Mouse (Mus musculus): ENCODE data around the gene Plac1. TPM values are rescaled to one million over a fixed set of nuclear protein-coding genes. Genes with fewer than 3 reads are reported as not detected.
A peak's percentile ranks its signal among the peaks of the same experiment; 100 is the strongest.

The Plac1 gene
- polyA plus RNA-seq, 1 experiment from 2014 or later, result 3.6 TPM

DNA sequence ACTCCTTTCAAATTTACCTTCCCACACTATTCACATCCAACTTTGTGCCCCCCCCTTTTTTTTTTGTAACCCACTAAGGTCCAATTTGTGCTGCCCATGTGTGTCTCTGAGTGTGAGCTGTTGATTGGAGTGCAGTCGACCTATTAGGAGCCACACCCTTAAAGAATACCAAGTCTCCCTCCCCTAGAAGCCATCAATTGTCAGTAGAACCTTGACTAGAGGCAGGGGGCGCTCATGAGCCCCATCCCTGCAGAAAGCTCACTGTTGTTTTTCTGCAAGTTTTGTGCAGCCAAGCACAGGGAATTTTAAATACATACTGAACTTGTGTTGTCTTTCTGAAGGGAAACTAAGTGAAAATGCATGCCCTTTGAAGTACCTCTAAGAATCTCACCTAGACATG is 1.9 kb downstream of the Plac1 start:
- Histone ChIP-seq H3K27ac (ENCODE audit: low read depth, low read length) (no peak overlapping the region), H3K4me1 (replicated peaks; ENCODE audit: control insufficient read depth, insufficient read depth, low read length) (no peaks in the 10 kb centered on the region; the same call in 1 of the 2 replicates), H3K4me3 (ENCODE audit: low read depth, low read length) (no peak overlapping the region), H3K9ac (ENCODE audit: low read depth, low read length) (no peak overlapping the region), H3K27me3 (replicated peaks; ENCODE audit: control insufficient read depth, insufficient read depth, low read length) (no peaks in the 10 kb centered on the region), H3K4me2 (no peak overlapping the region), H3K36me3 (ENCODE audit: control insufficient read depth, insufficient read depth, low read length) (no peaks in the 10 kb centered on the region), H3K9me3 (ENCODE audit: control insufficient read depth, low read length) (no peaks in the 10 kb centered on the region)
- 8% methylated on average over 2 of the region's 2 CpGs for WGBS
- DNase-seq (ENCODE audit: low spot score), result no peak
- ATAC-seq (replicated peaks; ENCODE audit: low FRiP score), result no peak

GRCm38 (mm10) chrX:53236404-53236803 is 3.5 kb downstream of the Plac1 start:
- no peak overlapping the region for H3K27ac ChIP-seq (ENCODE audit: low read depth, low read length)
- no peaks in the 10 kb centered on the region for H3K36me3 ChIP-seq (ENCODE audit: control insufficient read depth, insufficient read depth, low read length)
- no peaks in the 10 kb centered on the region for H3K9me3 ChIP-seq (ENCODE audit: control insufficient read depth, low read length)
- H3K27me3 ChIP-seq (replicated peaks; ENCODE audit: control insufficient read depth, insufficient read depth, low read length), result no peaks in the 10 kb centered on the region
- ATAC-seq (replicated peaks; ENCODE audit: low FRiP score) (peak; percentile 77), DNase-seq (ENCODE audit: low spot score) (no peak)
- 45% methylated on average over 7 of the region's 7 CpGs for whole genome bisulfite sequencing
- no peak overlapping the region for H3K4me3 ChIP-seq (ENCODE audit: low read depth, low read length)
- no peak overlapping the region for H3K9ac ChIP-seq (ENCODE audit: low read depth, low read length)
- no peak overlapping the region for H3K4me2 ChIP-seq
- H3K4me1 ChIP-seq (replicated peaks; ENCODE audit: control insufficient read depth, insufficient read depth, low read length), result no peaks in the 10 kb centered on the region; the same call in 1 of the 2 replicates

- Histone ChIP-seq H3K27me3 (replicated peaks; ENCODE audit: control insufficient read depth, insufficient read depth, low read length) (no peaks in the 10 kb centered on the region), H3K4me3 (ENCODE audit: low read depth, low read length) (no peak overlapping the region), H3K9me3 (ENCODE audit: control insufficient read depth, low read length) (no peaks in the 10 kb centered on the region), H3K9ac (ENCODE audit: low read depth, low read length) (no peak overlapping the region), H3K4me1 (replicated peaks; ENCODE audit: control insufficient read depth, insufficient read depth, low read length) (no peaks in the 10 kb centered on the region; the same call in 1 of the 2 replicates), H3K4me2 (no peak overlapping the region), H3K27ac (ENCODE audit: low read depth, low read length) (no peak overlapping the region), H3K36me3 (ENCODE audit: control insufficient read depth, insufficient read depth, low read length) (no peaks in the 10 kb centered on the region)
- WGBS, result 48% methylated on average over 4 of the region's 4 CpGs
- DNase-seq (ENCODE audit: low spot score) (no peak), ATAC-seq (replicated peaks; ENCODE audit: low FRiP score) (no peak)
Measured at GRCm38 (mm10) chrX:53233689-53234088, 6.2 kb downstream of the Plac1 start.

- H3K27ac ChIP-seq (ENCODE audit: low read depth, low read length), result no peak overlapping the region
- ATAC-seq (replicated peaks; ENCODE audit: low FRiP score) (no peak), DNase-seq (ENCODE audit: low spot score) (no peak)
- peak overlapping the region; percentile 66 for H3K4me2 ChIP-seq
- H3K9ac ChIP-seq (ENCODE audit: low read depth, low read length), result peak overlapping the region; percentile 36; the same call in 1 of the 2 replicates
- H3K9me3 ChIP-seq (ENCODE audit: control insufficient read depth, low read length), result no peaks in the 10 kb centered on the region
- no peaks in the 10 kb centered on the region for H3K36me3 ChIP-seq (ENCODE audit: control insufficient read depth, insufficient read depth, low read length)
- H3K27me3 ChIP-seq (replicated peaks; ENCODE audit: control insufficient read depth, insufficient read depth, low read length), result no peaks in the 10 kb centered on the region
- 23% methylated on average over 13 of the region's 13 CpGs for WGBS
- peak overlapping the region; percentile 22; the same call in 1 of the 2 replicates for H3K4me3 ChIP-seq (ENCODE audit: low read depth, low read length)
- no peaks in the 10 kb centered on the region; the same call in 1 of the 2 replicates for H3K4me1 ChIP-seq (replicated peaks; ENCODE audit: control insufficient read depth, insufficient read depth, low read length)
Measured at GRCm38 (mm10) chrX:53231965-53232364, 7.9 kb downstream of the Plac1 start.

DNA sequence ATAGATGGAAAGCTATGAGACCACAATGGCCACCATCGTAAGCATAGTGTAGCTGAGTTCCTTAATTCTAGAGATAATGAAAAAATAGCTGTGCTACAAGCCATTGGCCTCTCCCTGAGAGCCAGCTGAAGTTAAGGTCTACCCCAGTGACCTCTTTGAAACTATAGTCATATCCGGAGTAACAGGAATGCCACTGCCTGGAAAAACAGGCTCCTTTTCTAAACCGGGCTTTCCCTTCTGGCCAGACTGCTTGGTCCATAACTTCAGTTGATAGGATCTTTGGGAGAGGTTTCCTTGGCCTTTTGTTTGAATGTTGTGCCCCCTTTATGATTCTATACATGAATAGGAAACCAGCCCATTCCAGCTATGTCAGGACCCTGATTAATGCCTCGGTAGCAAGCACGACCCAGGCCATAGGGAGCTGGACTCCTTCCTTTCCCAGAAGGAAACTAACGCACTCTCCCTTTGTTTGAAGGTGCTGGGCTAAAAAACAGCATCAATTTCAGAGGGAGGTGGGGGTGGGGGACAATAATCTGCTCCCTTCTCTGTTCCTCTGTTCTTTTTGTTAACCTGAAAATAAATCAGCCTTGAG is 15.5 kb downstream of the Plac1 start:
- no peaks in the 10 kb centered on the region for H3K4me1 ChIP-seq (replicated peaks; ENCODE audit: control insufficient read depth, insufficient read depth, low read length)
- H3K36me3 ChIP-seq (ENCODE audit: control insufficient read depth, insufficient read depth, low read length), result no peaks in the 10 kb centered on the region
- no peak overlapping the region for H3K9ac ChIP-seq (ENCODE audit: low read depth, low read length)
- no peak overlapping the region for H3K4me2 ChIP-seq
- H3K27ac ChIP-seq (ENCODE audit: low read depth, low read length), result no peak overlapping the region
- no peak for DNase-seq (ENCODE audit: low spot score)
- no peak for ATAC-seq (replicated peaks; ENCODE audit: low FRiP score)
- H3K9me3 ChIP-seq (ENCODE audit: control insufficient read depth, low read length), result no peaks in the 10 kb centered on the region
- no peak overlapping the region for H3K4me3 ChIP-seq (ENCODE audit: low read depth, low read length)
- no peaks in the 10 kb centered on the region for H3K27me3 ChIP-seq (replicated peaks; ENCODE audit: control insufficient read depth, insufficient read depth, low read length)
- 62% methylated on average over 6 of the region's 6 CpGs for WGBS

DNA sequence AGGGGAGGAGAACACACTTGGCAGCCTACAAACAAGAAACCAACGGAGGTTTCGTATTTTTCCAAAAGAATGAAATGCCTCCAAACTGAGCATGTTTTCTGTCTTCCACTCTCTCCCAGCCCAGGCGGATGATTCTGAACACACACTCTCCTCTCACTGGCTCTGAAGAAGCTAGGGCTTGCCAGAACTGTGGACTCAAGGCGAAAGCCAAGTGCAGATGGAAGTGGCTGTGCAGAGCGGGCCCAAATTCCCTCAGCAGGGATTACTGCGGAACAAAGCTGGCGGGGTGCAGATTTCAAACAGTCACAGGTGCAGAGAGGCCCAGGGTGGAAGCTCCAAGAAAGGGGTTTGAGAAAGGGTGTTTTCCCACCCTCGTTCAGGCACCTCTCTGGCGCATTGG is 19.1 kb downstream of the Plac1 start:
- Histone ChIP-seq H3K27me3 (replicated peaks; ENCODE audit: control insufficient read depth, insufficient read depth, low read length) (no peaks in the 10 kb centered on the region), H3K4me1 (replicated peaks; ENCODE audit: control insufficient read depth, insufficient read depth, low read length) (no peaks in the 10 kb centered on the region), H3K4me2 (no peak overlapping the region), H3K36me3 (ENCODE audit: control insufficient read depth, insufficient read depth, low read length) (no peaks in the 10 kb centered on the region), H3K4me3 (ENCODE audit: low read depth, low read length) (no peak overlapping the region), H3K9ac (ENCODE audit: low read depth, low read length) (no peak overlapping the region), H3K9me3 (ENCODE audit: control insufficient read depth, low read length) (no peaks in the 10 kb centered on the region), H3K27ac (ENCODE audit: low read depth, low read length) (no peak overlapping the region)
- ATAC-seq (replicated peaks; ENCODE audit: low FRiP score) (no peak), DNase-seq (ENCODE audit: low spot score) (no peak)
- WGBS, result 88% methylated on average over 9 of the region's 9 CpGs

GRCm38 (mm10) chrX:53214557-53215229 is 25.2 kb downstream of the Plac1 start:
- no peak overlapping the region for H3K27ac ChIP-seq (ENCODE audit: low read depth, low read length)

DNA sequence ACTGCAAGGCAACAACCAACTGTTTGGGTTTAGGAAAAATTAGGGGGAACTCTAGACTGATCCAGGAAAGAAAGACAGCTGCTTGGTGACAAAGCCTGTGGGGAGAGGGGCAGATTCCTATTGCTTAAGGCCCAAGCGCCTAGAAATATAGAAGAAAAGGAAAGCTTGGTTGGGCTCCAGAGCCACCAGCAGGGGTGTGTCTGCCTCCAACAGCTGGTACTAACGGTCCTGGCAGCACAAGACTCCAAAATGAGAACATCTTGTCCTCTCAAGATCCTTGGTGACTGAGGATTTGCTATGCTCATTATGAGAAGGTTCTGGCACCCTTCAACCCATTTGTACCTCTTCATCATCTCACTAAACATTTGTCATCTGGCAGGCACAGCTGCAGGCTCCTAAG is 26.1 kb downstream of the Plac1 start:
- no peak overlapping the region for H3K27ac ChIP-seq (ENCODE audit: low read depth, low read length)

More at GRCm38 (mm10) chrX:53214557-53215229, 25.2 kb downstream of the Plac1 start:
- DNase-seq (ENCODE audit: low spot score) (no peak), ATAC-seq (replicated peaks; ENCODE audit: low FRiP score) (no peak)
- Histone ChIP-seq H3K9me3 (ENCODE audit: control insufficient read depth, low read length) (no peaks in the 10 kb centered on the region), H3K27me3 (replicated peaks; ENCODE audit: control insufficient read depth, insufficient read depth, low read length) (no peaks in the 10 kb centered on the region), H3K4me3 (ENCODE audit: low read depth, low read length) (no peak overlapping the region), H3K4me2 (no peak overlapping the region), H3K36me3 (ENCODE audit: control insufficient read depth, insufficient read depth, low read length) (no peaks in the 10 kb centered on the region), H3K9ac (ENCODE audit: low read depth, low read length) (no peak overlapping the region), H3K4me1 (replicated peaks; ENCODE audit: control insufficient read depth, insufficient read depth, low read length) (no peaks in the 10 kb centered on the region)
- WGBS, result 62% methylated on average over 7 of the region's 7 CpGs

GRCm38 (mm10) chrX:53212485-53212884 is 27.4 kb downstream of the Plac1 start:
- Histone ChIP-seq H3K27ac (ENCODE audit: low read depth, low read length) (no peak overlapping the region), H3K4me2 (no peak overlapping the region), H3K27me3 (replicated peaks; ENCODE audit: control insufficient read depth, insufficient read depth, low read length) (peaks cover 4% of the 10 kb centered on the region; the same call in 1 of the 2 replicates), H3K4me3 (ENCODE audit: low read depth, low read length) (no peak overlapping the region), H3K4me1 (replicated peaks; ENCODE audit: control insufficient read depth, insufficient read depth, low read length) (no peaks in the 10 kb centered on the region), H3K9ac (ENCODE audit: low read depth, low read length) (no peak overlapping the region), H3K36me3 (ENCODE audit: control insufficient read depth, insufficient read depth, low read length) (no peaks in the 10 kb centered on the region), H3K9me3 (ENCODE audit: control insufficient read depth, low read length) (no peaks in the 10 kb centered on the region)
- DNase-seq (ENCODE audit: low spot score) (no peak), ATAC-seq (replicated peaks; ENCODE audit: low FRiP score) (no peak)
- WGBS, result 62% methylated on average over 9 of the region's 9 CpGs

More for the DNA sequence above, 26.1 kb downstream of the Plac1 start:
- H3K27me3 ChIP-seq (replicated peaks; ENCODE audit: control insufficient read depth, insufficient read depth, low read length), result peaks cover 4% of the 10 kb centered on the region; the same call in 1 of the 2 replicates
- H3K4me3 ChIP-seq (ENCODE audit: low read depth, low read length), result no peak overlapping the region
- no peaks in the 10 kb centered on the region for H3K9me3 ChIP-seq (ENCODE audit: control insufficient read depth, low read length)
- no peak for ATAC-seq (replicated peaks; ENCODE audit: low FRiP score)
- H3K9ac ChIP-seq (ENCODE audit: low read depth, low read length), result no peak overlapping the region
- DNase-seq (ENCODE audit: low spot score), result no peak
- H3K36me3 ChIP-seq (ENCODE audit: control insufficient read depth, insufficient read depth, low read length), result no peaks in the 10 kb centered on the region
- no peaks in the 10 kb centered on the region for H3K4me1 ChIP-seq (replicated peaks; ENCODE audit: control insufficient read depth, insufficient read depth, low read length)
- no peak overlapping the region for H3K4me2 ChIP-seq
- 54% methylated on average over 2 of the region's 2 CpGs for WGBS

All from liver, embryonic 11.5 days (tissue).